Mouse (Mus musculus) lung, postnatal 10 days (tissue): Measurements from ENCODE around the gene Cers4.

ENCODE experiments used
- DNase-seq: peaks from one replicate; pipeline ENCODE4 v3.0.0; 2021

Gene Cers4

DNA sequence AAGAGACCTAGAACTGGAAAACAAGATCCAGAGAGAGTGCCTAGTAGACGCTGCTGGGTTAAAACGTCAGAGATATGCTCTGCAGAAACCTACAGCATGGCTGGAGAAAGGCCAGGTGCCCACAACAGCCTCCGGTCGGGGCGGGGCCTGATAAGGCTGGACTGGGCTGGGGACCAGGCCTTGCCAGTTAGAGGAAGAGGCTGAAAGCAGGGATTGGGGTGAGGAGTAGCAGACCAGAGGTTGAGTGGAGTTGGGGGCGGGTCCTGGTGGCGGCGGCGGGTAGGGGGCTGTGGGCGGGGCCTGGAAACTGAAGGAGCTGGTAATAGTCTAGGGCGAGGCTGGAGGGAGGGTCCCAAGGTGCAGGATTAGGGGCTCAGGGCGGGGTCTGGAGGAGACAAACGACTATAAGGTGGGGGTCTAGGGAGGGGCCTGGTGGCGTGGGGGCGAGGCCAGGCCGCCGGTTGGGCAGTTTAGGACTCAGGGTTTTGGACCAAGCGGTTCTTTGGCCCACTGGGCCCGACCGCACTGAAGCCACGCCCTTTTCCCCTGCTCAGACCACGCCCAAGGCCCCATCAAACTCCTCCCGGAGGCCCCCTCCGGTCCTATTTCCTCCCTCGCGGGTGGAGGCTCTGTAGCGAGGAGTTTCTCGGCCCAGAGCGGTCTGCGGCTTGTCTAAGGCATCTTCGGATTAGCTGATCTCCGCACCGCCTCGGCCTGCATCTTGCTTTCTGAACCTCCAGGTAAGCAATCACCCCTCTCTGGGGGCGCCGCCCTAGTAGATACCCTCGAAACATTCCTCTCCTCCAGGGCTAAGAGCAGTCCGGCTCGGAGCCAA, at the start of gene Cers4:
Gene Cers4, plus strand, starts transcription at position 176 of the 835 bp plus-strand sequence.
- DNase-seq: peak; percentile 96

DNA sequence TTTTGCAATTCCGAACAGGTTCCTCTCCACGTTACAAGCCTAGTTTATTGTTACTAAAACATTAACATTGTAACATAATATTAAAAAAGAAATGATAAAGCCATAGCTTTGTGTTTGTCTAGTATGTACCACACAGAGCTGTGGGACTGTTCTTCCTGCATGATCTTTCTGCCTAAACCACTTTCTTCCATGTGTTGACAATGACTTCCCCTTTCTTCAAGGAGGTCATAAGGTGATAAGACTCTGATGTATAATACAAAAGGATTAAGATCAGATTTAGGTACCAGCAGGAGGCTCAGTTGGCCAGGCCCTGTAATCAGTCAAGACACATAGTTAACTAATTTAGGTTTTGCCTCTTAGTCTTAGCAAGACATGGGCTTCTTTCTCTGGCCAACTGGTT, 34.7 kb upstream of the Cers4 start:
- DNase-seq: no peak

DNA sequence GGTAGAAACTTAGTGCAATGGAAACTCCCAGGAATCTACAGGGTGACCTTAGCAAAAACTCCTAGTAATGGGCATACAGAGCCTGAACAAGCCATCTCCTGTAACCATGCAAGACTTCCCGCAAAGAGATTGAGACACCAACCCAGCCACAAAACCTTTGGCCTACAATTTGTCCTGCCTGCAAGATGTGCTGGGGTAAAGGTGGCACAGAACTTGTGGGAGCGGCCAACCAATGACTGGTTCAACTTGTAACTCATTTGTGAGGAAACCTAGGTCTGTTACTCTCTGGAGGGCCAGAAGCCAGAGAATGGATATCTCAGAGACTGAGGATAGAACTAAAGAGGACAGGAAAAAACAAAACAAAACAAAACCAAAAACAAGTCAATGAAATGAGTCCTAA, 29.8 kb upstream of the Cers4 start:
- DNase-seq: no peak

DNA sequence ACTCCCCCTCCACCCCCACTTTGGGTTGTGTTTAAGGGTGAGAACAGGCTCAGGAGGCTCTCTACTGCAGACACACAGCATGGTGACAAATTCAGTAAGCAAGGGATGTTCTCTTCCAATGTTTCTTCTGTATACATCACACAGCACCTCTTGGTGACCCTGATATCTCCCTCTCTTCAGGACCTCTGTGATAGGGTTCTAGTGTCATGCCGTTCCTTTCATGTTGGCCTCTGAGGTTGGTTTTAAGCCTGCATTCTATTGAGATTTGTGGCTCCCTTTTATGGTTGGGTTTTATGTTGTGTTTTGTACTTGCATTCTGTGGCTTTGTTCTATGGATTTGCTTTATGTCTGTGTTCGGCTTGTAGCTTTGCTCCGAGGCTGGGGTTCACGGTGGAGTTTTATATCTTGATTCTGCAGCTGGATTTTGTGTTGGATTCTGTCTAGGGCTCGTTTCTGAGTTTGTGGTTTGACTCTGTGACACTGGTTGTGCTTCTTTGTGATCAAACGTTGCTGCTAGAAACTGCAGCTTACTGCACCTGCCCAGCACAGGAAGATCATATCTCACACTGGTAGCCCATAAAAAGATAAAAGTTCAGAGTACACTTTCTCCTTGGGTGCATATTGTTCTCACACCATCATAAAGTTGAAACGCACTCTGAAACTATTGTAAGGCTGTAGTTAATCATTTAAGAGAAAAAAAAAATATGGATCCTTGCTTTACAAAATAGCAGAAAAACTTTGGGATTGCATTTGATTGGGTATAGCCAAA, 18.2 kb upstream of the Cers4 start:
- no peak for DNase-seq

DNA sequence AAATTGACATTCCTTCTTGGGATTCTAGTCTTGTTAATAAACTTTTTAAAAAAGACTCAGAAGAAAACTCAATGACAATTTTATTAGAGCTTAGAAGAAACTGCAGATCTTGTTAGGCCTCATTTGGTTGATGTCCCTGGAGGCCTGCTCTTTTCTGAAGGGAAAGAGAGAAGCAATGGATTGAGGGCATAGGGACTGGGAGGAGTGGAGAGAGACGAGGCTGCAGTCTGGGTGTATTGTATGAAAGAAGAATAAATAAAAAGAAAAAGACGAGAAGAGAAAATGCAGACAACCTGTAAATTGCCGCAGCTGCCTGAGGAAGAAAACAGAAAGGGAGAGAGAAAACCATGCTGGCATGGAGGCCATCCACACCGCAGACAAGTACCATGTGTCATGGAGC, 11.7 kb upstream of the Cers4 start:
- DNase-seq: no peak

DNA sequence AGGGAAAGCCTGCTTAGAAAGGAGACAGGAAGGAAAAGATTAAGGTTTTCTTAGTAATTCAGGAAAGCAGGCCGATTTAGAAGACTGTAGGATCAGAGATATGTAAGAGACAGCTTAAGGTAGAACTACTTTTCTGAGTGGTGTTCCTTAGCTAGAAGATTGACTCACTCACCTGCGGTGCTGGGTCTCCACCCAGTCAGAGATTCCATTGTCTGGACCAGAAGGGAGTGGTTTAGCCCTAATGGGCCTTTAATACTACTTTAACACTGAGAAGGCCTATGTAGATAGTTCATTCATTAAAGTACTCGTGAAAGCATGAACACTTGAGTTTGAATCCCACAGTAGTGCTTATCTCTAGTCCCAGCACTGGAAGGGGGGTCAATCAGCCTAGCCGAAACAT, 11.2 kb upstream of the Cers4 start:
- no peak for DNase-seq

DNA sequence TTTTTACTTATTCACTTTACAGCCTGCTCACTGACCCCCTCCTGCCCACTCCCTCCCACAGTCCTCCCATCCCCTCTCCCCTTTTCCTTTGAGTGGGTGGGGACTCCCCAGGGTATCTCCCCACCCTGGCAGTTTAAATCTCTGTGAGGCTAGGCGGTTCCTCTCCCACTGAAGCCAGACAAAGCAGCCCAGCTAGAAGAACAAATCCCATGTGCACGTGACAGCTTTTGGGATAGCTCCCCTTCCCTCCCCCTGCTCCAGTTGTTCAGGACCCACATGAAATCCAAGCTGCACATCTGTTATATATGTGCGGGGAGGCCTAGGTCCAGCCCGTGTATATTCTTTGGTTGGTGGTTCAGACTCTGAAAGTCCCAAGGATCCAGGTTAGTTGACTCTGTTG, 10.3 kb upstream of the Cers4 start:
- no peak for DNase-seq

DNA sequence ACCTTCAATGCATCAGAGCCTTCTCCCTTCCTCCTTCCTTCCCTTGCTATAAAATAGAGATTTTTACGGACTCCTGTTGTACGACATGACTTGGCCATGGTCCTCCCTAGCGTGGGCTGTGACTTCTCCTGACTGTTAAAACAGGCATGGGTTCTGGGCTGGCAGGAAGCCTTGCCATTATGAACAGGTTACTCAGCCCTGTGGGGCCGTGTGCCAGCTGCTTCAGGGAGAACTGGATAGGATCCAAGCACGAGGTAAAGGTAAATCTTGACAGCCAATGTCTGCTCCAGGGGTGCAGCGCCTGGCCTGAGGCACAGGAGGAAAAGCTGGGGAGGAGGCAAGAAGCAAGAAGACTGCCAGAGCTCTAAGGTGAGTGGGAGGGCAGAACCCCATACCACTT, 9.5 kb upstream of the Cers4 start:
- DNase-seq: peak; percentile 62

DNA sequence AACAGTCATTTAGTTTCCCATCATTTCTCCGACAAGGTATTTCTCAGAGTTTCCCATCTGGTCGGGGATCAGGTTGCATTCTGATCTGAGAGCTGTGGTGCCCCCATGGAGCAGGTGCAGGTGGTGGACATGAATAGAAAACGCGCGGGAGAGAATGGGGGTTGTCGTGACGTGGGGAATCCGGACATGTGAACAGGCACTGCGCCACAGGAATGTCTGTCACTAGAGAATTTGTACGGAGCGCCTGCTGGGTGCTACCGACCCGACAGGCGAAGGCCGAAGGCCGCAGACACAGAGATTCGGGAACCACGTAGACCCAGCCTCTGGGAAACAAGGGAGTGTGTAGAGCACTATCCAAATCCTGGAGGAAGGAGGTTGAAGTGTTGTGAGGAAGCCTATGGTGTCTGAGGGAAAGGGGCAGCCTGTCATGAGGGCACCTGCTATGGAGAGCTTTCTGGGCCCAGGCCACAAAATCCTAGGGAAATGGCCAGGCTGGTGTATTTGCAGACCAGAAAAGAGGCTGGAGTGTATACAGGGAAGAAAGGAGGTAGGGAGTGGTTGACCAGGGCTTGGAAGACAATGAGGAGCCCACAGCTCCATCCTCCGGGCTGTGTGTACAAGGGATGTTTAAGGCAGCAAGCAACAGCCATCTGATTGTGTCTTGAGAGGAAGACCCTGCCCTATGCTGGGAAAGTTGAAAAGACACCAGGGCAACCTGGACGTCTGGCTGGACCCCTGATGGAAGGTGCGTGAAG, 1.0 kb downstream of the Cers4 start:
- peak; percentile 74 for DNase-seq

DNA sequence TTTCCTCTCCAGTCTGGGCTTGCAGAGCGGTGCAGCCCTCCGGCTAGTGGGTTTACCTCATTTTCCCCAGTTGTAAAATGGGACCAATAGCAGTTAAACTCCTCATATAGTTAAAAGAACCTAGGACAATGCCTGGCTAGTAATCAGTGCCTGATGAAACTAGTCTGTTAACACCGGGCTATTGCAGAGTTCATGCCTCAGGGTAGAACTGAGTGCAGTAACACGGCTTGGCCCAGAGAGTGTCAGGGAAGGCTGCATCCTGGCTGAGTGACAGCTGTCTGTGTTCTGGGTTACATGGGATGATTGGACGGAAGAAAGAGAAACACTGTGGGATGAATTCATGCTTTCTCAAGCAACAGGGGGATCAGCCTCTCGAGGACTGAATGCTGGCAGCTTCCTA, 3.1 kb downstream of the Cers4 start:
- peak; percentile 13 for DNase-seq

DNA sequence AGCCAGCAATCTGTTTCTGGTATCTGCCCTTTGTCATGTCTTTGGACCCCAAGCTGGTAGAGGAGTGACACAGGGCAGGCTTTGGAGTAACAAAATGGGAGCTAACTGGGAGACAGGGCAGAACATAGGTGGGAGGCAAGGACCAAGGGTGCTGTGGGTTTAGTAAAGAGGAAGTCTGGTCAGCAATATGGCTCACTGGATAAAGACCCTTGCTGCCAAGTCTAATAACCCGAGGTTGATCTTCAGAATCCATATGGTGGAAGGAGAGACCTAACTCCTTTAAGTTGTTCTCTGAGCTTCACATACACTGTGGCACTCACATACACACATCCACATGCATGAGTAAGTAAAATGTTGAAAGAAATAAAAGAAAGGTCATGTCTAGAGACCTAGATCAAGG, 4.8 kb downstream of the Cers4 start:
- DNase-seq: no peak

DNA sequence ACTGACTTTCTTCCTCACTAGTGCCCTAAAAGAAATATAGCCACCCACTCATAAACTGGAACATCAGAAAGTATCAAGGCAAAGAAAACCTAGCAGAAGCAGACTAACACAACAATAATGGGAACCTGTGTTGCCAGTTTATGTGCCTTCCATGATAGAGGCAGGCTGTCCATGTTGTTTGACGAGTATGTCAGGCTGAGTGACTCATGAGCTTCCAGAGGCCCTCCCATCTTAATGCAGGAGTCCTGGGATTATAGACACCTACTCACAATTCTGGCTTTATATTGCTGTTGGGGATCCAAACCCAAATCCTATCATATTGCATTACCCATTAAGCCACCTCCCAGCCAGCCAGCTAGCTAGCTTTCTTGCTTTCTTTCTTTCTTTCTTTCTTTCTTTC, 12.5 kb downstream of the Cers4 start:
- no peak for DNase-seq

DNA sequence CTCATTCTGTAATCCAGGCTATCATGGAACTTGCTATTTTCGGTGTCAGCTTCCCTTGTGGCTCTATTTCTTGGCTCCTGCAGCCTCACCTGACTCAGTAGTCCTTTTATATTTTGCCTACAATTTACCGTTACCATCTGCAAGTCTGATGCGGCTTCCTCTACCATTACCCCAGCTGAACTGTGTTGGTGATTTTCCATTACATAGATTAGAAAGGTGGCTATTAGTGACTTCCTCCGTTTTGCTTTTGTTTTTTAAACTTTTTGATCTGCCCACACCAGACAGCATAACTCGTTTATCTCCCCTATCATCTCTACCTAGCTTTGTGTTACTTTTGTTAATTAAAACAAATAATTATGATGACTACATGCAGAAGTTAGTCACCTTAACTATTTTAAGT, 14.7 kb downstream of the Cers4 start:
- DNase-seq: no peak

DNA sequence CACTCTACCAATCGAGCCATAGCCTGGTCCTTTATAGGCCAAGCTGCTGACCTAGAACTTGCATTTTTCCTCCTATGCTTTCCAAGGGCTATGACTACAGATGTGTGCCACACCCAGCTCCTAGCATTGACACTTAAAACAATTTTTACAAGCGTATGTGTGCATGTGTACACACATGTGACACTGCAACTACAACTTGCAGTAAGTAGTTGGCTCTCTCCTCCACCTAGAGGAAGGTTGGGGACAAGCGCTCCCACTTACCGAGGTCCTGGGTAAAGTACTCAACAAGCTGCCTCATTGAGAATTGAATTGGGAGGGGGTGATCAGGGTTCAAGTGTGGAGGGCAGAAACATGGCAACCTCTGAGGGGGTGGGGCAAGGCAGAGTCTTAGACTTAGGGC, 18.0 kb downstream of the Cers4 start:
- peak; percentile 22 for DNase-seq

DNA sequence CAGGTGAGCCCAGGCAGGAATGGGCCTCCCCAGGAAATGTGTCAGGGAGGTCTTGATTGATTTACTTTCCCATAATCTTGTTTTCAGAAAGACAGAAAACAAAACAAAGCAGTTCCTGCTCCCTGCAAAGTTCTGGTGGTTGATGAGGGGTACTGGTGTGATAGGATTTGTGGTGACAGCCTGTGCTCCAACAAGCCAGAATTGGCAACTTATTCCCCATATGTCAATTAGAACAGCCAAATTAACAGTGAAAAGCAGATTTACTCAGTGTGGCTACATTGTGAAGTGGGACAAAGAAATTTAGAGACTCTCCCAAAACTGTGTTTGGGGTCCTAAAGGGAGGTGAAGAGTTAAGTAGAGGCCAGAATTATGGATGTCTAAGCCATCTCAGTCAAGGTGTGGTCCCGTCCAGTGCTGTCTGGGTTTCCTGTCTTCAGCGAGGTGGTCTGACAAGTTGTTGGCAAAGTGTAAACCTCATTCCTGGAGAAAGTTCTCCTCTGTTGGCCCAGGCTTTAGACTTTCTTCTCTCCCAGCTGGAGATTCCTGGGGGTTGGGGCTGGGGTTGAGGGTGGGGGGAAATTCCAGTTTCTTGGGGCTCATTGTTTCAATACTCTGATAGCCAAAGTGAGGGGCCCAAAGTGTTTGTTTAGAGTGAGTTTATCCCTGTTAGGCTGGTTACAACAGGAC, 18.7 kb downstream of the Cers4 start:
- no peak for DNase-seq

DNA sequence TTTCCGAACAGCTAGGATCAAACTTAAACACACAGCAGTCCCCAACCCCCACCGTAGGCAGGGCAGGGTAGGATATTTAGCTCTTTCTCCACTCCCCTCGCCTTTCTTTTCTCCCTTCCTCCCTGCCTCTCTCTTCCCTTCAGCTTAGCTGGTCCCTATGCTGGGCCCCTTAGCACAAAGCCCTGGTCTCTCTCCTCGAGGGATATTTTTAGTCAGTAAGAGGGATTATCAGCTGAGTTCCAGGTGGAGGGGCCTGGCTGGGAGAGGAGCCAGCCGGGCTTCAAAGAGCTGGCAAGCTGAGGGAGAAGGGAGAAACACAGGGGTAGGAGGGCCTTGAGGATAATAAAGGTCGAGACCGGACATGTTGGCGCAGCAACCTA, 19.3 kb downstream of the Cers4 start:
- DNase-seq: peak; percentile 23

DNA sequence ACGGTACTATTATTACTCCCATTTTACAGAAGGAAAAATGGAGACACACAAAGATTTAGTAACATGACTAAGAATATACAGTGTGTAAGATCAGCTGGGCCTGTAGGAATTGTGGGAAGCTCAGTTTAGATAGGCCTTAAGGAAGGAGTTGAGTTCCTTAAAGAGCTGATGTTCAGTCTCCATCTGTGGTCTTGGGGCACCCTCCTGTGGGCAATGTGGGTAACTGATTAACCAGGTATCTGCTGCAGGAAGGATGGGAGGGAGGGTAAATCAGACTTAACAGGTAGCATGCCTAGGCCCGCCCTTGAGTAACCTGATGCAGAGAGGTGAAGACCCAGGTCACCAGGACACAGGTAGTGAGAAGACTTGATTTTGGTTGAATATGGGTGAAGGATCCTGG, 23.3 kb downstream of the Cers4 start:
- peak; percentile 69 for DNase-seq

DNA sequence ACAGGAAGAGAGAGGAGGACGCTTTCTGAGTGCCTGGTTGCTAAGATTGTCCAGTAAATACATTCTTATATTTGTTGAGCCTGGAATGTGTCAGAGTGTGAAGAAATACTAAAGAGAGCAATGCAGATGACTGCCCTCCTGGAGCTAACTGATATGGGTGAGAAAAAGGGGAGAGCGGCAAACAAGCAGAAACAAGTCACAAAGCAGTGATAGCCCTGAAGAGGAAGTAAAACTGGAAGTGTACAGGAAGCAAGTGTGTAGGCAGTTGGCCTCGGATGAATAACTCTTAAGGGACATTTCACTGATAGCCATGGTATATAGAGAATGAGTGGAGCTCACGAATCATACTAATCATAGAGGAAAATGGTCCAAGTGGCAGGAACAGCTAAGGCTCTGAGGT, 28.6 kb downstream of the Cers4 start:
- no peak for DNase-seq

DNA sequence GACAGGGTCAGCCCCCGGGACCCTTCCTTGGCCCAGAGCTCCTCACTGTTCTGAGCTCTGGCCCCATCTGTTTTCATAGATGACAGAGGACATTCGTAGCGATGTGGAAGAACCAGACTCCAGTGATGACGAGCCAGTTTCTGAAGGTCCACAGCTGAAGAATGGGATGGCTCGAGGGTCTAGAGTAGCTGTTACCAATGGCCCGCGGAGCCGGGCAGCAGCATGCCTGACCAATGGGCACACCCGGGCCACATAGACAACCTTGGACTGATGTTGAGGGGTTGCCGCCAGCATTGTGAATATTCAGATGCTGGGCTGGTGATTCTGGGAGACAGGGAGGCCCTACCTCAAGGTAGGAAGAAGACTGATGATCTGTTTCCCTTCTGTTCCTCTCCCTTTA, 30.7 kb downstream of the Cers4 start:
- DNase-seq: no peak
